Mouse (Mus musculus) embryonic facial prominence, embryonic 13.5 days (tissue): ENCODE measurements around the gene Gm42674. TPM values are rescaled to one million over a fixed set of nuclear protein-coding genes. Genes with fewer than 3 reads are reported as not detected.

Experiments
- ATAC-seq: fragments of 200-750 bp; cut with Nextera tagmentation; 2 replicates; pipeline ENCODE4 v1.8.0; 2017; ENCODE audit warnings: low read depth; ENCODE audit not compliant: insufficient number of reproducible peaks, insufficient read depth, low FRiP score, low TSS enrichment
- H3K27ac ChIP-seq: fragments of 300-500 bp; sonication (generic); 2 replicates; pipeline ENCODE4 v1.5.1; 2015; ENCODE audit warnings: moderate library complexity, mild to moderate bottlenecking, inconsistent platforms
- H3K27me3 ChIP-seq: fragments of 300-500 bp; sonication (generic); 2 replicates; pipeline ENCODE4 v1.6.1; 2015; ENCODE audit warnings: mild to moderate bottlenecking, inconsistent platforms
- H3K36me3 ChIP-seq: fragments of 300-500 bp; sonication (generic); 2 replicates; pipeline ENCODE4 v1.6.1; 2015; ENCODE audit warnings: mild to moderate bottlenecking, inconsistent platforms
- H3K4me1 ChIP-seq: fragments of 300-500 bp; sonication (generic); 2 replicates; pipeline ENCODE4 v1.6.1; 2015; ENCODE audit warnings: inconsistent platforms
- H3K4me2 ChIP-seq: fragments of 300-500 bp; sonication (generic); 2 replicates; pipeline ENCODE4 v1.6.1; 2015; ENCODE audit warnings: moderate library complexity, mild to moderate bottlenecking, inconsistent platforms
- H3K4me3 ChIP-seq: fragments of 300-500 bp; sonication (generic); 2 replicates; pipeline ENCODE4 v1.5.1; 2015; ENCODE audit warnings: mild to moderate bottlenecking, inconsistent platforms
- H3K9ac ChIP-seq: fragments of 300-500 bp; sonication (generic); 2 replicates; pipeline ENCODE4 v1.6.1; 2015; ENCODE audit warnings: mild to moderate bottlenecking, inconsistent platforms
- H3K9me3 ChIP-seq: fragments of 300-500 bp; sonication (generic); 2 replicates; pipeline ENCODE4 v1.6.1; 2016; ENCODE audit warnings: inconsistent platforms
- WGBS: fragments of 180-500 bp; shearing (Covaris S2); methylation state at CpG from one replicate; pipeline ENCODE4 v1.1.7; 2015; ENCODE audit warnings: mixed read lengths; 5-methylcytosine and 5-hydroxymethylcytosine counted together
- polyA plus RNA-seq: library from polyadenylated mRNA; unstranded; fragments of >200 nt; fragmentation: Nextera tagmentation; extraction: Ambion mirVana; gene quantifications from 2 replicates; pipeline ENCODE4 v1.2.1, GENCODE M21; 2015

The Gm42674 gene
- polyA plus RNA-seq, 1 experiment from 2014 or later = not detected

- 71% methylated on average over 5 of the region's 5 CpGs for WGBS
- no peak overlapping the region for H3K4me3 ChIP-seq
- no peak overlapping the region for H3K4me2 ChIP-seq
- no peaks in the 10 kb centered on the region for H3K36me3 ChIP-seq
- H3K9ac ChIP-seq = no peak overlapping the region
- peaks cover 16% of the 10 kb centered on the region for H3K4me1 ChIP-seq
- H3K27ac ChIP-seq = no peak overlapping the region
- ATAC-seq = no peak
- no peaks in the 10 kb centered on the region for H3K27me3 ChIP-seq
- H3K9me3 ChIP-seq = no peaks in the 10 kb centered on the region
These were observed 23.8 kb downstream of the Gm42674 start for GRCm38 (mm10) chr3:90625496-90625895.

GRCm38 (mm10) chr3:90626266-90627021 is 24.7 kb downstream of the Gm42674 start:
- Histone ChIP-seq H3K27ac (peak overlapping the region; percentile 35; the same call in 1 of the 2 replicates), H3K36me3 (no peaks in the 10 kb centered on the region), H3K4me3 (no peak overlapping the region), H3K4me2 (no peak overlapping the region), H3K4me1 (peaks cover 16% of the 10 kb centered on the region), H3K9ac (no peak overlapping the region), H3K27me3 (no peaks in the 10 kb centered on the region), H3K9me3 (no peaks in the 10 kb centered on the region)
- 69% methylated on average over 9 of the region's 9 CpGs for WGBS
- ATAC-seq = no peak

GRCm38 (mm10) chr3:90627366-90627765 is 25.7 kb downstream of the Gm42674 start:
- no peak for ATAC-seq
- 89% methylated on average over 5 of the region's 5 CpGs for WGBS

GRCm38 (mm10) chr3:90627807-90628206 is 26.1 kb downstream of the Gm42674 start:
- 60% methylated on average over 4 of the region's 4 CpGs for WGBS

More at GRCm38 (mm10) chr3:90627366-90627765, 25.7 kb downstream of the Gm42674 start:
- no peaks in the 10 kb centered on the region for H3K27me3 ChIP-seq
- no peak overlapping the region for H3K4me2 ChIP-seq
- no peaks in the 10 kb centered on the region for H3K9me3 ChIP-seq
- peaks cover 16% of the 10 kb centered on the region for H3K4me1 ChIP-seq
- H3K27ac ChIP-seq = no peak overlapping the region
- H3K4me3 ChIP-seq = no peak overlapping the region
- H3K9ac ChIP-seq = no peak overlapping the region
- H3K36me3 ChIP-seq = no peaks in the 10 kb centered on the region

GRCm38 (mm10) chr3:90629298-90629697 is 27.6 kb downstream of the Gm42674 start:
- Histone ChIP-seq H3K9ac (no peak overlapping the region), H3K36me3 (no peaks in the 10 kb centered on the region), H3K27ac (no peak overlapping the region), H3K9me3 (no peaks in the 10 kb centered on the region), H3K4me1 (peaks cover 3% of the 10 kb centered on the region), H3K4me3 (no peak overlapping the region), H3K27me3 (0 out of 2 replicates have a peak, but pooled peaks cover 3% of the 10 kb centered on the region), H3K4me2 (no peak overlapping the region)
- 80% methylated on average over 2 of the region's 2 CpGs for WGBS
- no peak for ATAC-seq

More at GRCm38 (mm10) chr3:90627807-90628206, 26.1 kb downstream of the Gm42674 start:
- ATAC-seq = no peak
- H3K4me2 ChIP-seq = no peak overlapping the region
- H3K4me1 ChIP-seq = peaks cover 16% of the 10 kb centered on the region
- H3K9ac ChIP-seq = no peak overlapping the region
- no peak overlapping the region for H3K4me3 ChIP-seq
- no peaks in the 10 kb centered on the region for H3K9me3 ChIP-seq
- H3K27me3 ChIP-seq = no peaks in the 10 kb centered on the region
- no peak overlapping the region for H3K27ac ChIP-seq
- H3K36me3 ChIP-seq = no peaks in the 10 kb centered on the region

GRCm38 (mm10) chr3:90631984-90632383 is 30.3 kb downstream of the Gm42674 start:
- no peak overlapping the region for H3K4me2 ChIP-seq
- no peak overlapping the region for H3K9ac ChIP-seq
- H3K27me3 ChIP-seq = 0 out of 2 replicates have a peak, but pooled peaks cover 3% of the 10 kb centered on the region
- H3K4me1 ChIP-seq = no peaks in the 10 kb centered on the region
- WGBS = 77% methylated on average over 2 of the region's 2 CpGs
- no peak for ATAC-seq
- H3K9me3 ChIP-seq = no peaks in the 10 kb centered on the region
- no peak overlapping the region for H3K4me3 ChIP-seq
- H3K36me3 ChIP-seq = no peaks in the 10 kb centered on the region
- no peak overlapping the region for H3K27ac ChIP-seq

- H3K9ac ChIP-seq = no peak overlapping the region
- no peaks in the 10 kb centered on the region for H3K4me1 ChIP-seq
- 53% methylated on average over 1 of the region's 1 CpGs for WGBS
- H3K27me3 ChIP-seq = 0 out of 2 replicates have a peak, but pooled peaks cover under 1% of the 10 kb centered on the region
- H3K4me3 ChIP-seq = no peak overlapping the region
- H3K27ac ChIP-seq = no peak overlapping the region
- H3K4me2 ChIP-seq = no peak overlapping the region
- no peaks in the 10 kb centered on the region for H3K9me3 ChIP-seq
- no peaks in the 10 kb centered on the region for H3K36me3 ChIP-seq
- no peak for ATAC-seq
These were observed 37.0 kb downstream of the Gm42674 start for GRCm38 (mm10) chr3:90638511-90639275.

GRCm38 (mm10) chr3:90639511-90640154 is 37.9 kb downstream of the Gm42674 start:
- no peak overlapping the region for H3K4me3 ChIP-seq
- no peak for ATAC-seq
- no peak overlapping the region for H3K9ac ChIP-seq
- no peak overlapping the region for H3K4me2 ChIP-seq
- WGBS = 48% methylated on average over 7 of the region's 7 CpGs
- no peaks in the 10 kb centered on the region for H3K36me3 ChIP-seq
- H3K27ac ChIP-seq = no peak overlapping the region
- H3K9me3 ChIP-seq = no peaks in the 10 kb centered on the region
- no peaks in the 10 kb centered on the region for H3K27me3 ChIP-seq
- no peaks in the 10 kb centered on the region for H3K4me1 ChIP-seq

- 85% methylated on average over 7 of the region's 7 CpGs for WGBS
- no peak overlapping the region for H3K4me2 ChIP-seq
- no peak for ATAC-seq
These were observed 39.3 kb downstream of the Gm42674 start for GRCm38 (mm10) chr3:90640981-90641380.

GRCm38 (mm10) chr3:90644220-90644619 is 42.5 kb downstream of the Gm42674 start:
- H3K4me1 ChIP-seq = no peaks in the 10 kb centered on the region
- H3K9me3 ChIP-seq = no peaks in the 10 kb centered on the region
- H3K9ac ChIP-seq = no peak overlapping the region
- H3K4me2 ChIP-seq = no peak overlapping the region
- WGBS = 48% methylated on average over 3 of the region's 3 CpGs
- no peak overlapping the region for H3K27ac ChIP-seq
- ATAC-seq = no peak
- no peak overlapping the region for H3K4me3 ChIP-seq
- no peaks in the 10 kb centered on the region for H3K27me3 ChIP-seq
- no peaks in the 10 kb centered on the region for H3K36me3 ChIP-seq

More at GRCm38 (mm10) chr3:90640981-90641380, 39.3 kb downstream of the Gm42674 start:
- no peak overlapping the region for H3K27ac ChIP-seq
- no peaks in the 10 kb centered on the region for H3K36me3 ChIP-seq
- no peak overlapping the region for H3K9ac ChIP-seq
- no peaks in the 10 kb centered on the region for H3K27me3 ChIP-seq
- H3K9me3 ChIP-seq = no peaks in the 10 kb centered on the region
- no peaks in the 10 kb centered on the region for H3K4me1 ChIP-seq
- H3K4me3 ChIP-seq = no peak overlapping the region

GRCm38 (mm10) chr3:90647291-90647690 is 45.6 kb downstream of the Gm42674 start:
- ATAC-seq = no peak
- Histone ChIP-seq H3K36me3 (no peaks in the 10 kb centered on the region), H3K9ac (no peak overlapping the region)

More at GRCm38 (mm10) chr3:90647291-90647690, 45.6 kb downstream of the Gm42674 start:
- Histone ChIP-seq H3K9me3 (no peaks in the 10 kb centered on the region), H3K4me2 (no peak overlapping the region), H3K4me3 (no peak overlapping the region), H3K4me1 (no peaks in the 10 kb centered on the region), H3K27ac (no peak overlapping the region), H3K27me3 (no peaks in the 10 kb centered on the region)
- WGBS = 77% methylated on average over 1 of the region's 1 CpGs
